ENCODE assay signal across 20 mouse cellular contexts in the genomic region with DNA sequence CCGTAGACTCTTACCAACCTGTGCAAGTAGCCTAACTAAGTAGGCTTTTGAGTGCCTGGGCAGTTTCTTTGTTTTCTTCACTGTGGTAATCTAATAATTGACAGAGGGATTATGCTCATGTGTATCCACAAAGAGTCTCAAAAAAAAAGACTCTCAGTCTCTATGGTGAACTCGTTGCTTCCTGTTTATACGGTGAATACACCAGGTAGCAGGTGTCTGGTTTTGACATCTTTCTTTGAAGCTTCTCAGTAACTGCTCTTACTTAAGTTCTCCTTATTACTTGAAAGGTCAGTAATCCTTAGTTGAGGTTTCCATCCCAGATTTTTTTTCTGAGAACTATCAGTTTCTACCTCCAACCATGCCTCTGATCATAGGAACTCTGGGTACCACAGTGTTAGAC.
DNase-seq lines count a peak whose midpoint lies in the region; ATAC-seq lines count a peak whose summit lies in the region.
"Had no signal": no experiment of that assay in that cellular context is flagged by ENCODE, and none has a peak within 500 bp of the region (broad histone marks: within the 10 kb centered on the region; RNA-seq: fewer than 3 reads in every experiment).

No protein-coding gene starts in this region.

- ATAC-seq in activated CD4-positive, CD25-positive, alpha-beta regulatory T cell, adult 4 months = peak; percentile 34
- ATAC-seq in inflammation-experienced regulatory T-cells, adult 6 months = peak; percentile 27
- ATAC-seq: forebrain, embryonic 13.5 days; forebrain, embryonic 15.5 days; forebrain, postnatal 0 days; Patski had no signal

- peak; percentile 40 for DNase-seq in CD4-positive helper T cell, adult 2 months (ENCODE audit: low read depth, low spot score)
- DNase-seq in CD4-positive, CD25-positive, alpha-beta regulatory T cell, adult 2 months (ENCODE audit: low read depth, low spot score) = peak; percentile 21
- no peak for DNase-seq in adrenal gland, postnatal 25 days
- no peak for DNase-seq in neural tube, embryonic 10.5 days (ENCODE audit: extremely low spot score, low spot score)
- no peak for DNase-seq in kidney, adult 18-20 months
- DNase-seq in left cerebral cortex, postnatal 14 days (ENCODE audit: low spot score in 2 of 2) = no peak
- DNase-seq: adrenal gland, adult 2 months; adrenal gland, postnatal 10 days; adrenal gland, postnatal 36 days; cerebellum, adult 11-12 months; cerebellum, adult 2 months; cerebellum, adult 9-10 months; cerebellum, postnatal 10 days; cerebellum, postnatal 25 days; forebrain, postnatal 0 days had no signal

- intact Hi-C loops in left cerebral cortex, postnatal 14 days (cut with DNase I) = no loop called here

Comparison
In these comparisons a context has a peak if more than half of its experiments do, and no peak if none do; other contexts are left out.
1. DNase-seq: peak in CD4-positive helper T cell, adult 2 months (single experiment) and CD4-positive, CD25-positive, alpha-beta regulatory T cell, adult 2 months (single experiment); none in adrenal gland, postnatal 25 days (single experiment), neural tube, embryonic 10.5 days (single experiment), kidney, adult 18-20 months (single experiment) and left cerebral cortex, postnatal 14 days (0 of 2).